Mouse (Mus musculus) heart, postnatal 0 days (tissue): ENCODE measurements around the gene Plxdc1.

Experiments
- CTCF ChIP-seq: IDR thresholded peaks from 2 replicates; pipeline ENCODE4 v1.5.1; 2016; ENCODE audit warnings: antibody characterized with exemption, control low read depth, low read depth
- EP300 ChIP-seq: IDR thresholded peaks from 2 replicates; pipeline ENCODE4 v1.6.1; 2016; ENCODE audit warnings: antibody characterized with exemption, low read depth

- TF ChIP-seq CTCF, result no peak
- TF ChIP-seq EP300, result no peak
These were observed 2.7 kb downstream of the Plxdc1 start for GRCm38 (mm10) chr11:97983506-97983905.
